Comparison of ENCODE assay signal across 13 mouse cellular contexts in genomic region chr9:32678120-32678757, GRCm38 (mm10).
"Had no signal": no experiment of that assay in that cellular context is flagged by ENCODE, and none has a peak within 500 bp of the region (broad histone marks: within the 10 kb centered on the region; RNA-seq: fewer than 3 reads in every experiment).

No protein-coding gene starts in this region.

- H3K4me2 ChIP-seq: liver, embryonic 11.5 days; liver, embryonic 15.5 days; neural tube, embryonic 15.5 days had no signal

- H3K36me3 ChIP-seq: liver, embryonic 15.5 days; midbrain, embryonic 10.5 days; neural tube, embryonic 15.5 days had no signal

- H3K9me3 ChIP-seq: liver, embryonic 15.5 days; midbrain, embryonic 10.5 days; neural tube, embryonic 15.5 days had no signal

- H3K27ac ChIP-seq: left cerebral cortex, adult 2 months; liver, embryonic 15.5 days; midbrain, embryonic 10.5 days; neural tube, embryonic 15.5 days had no signal

- H3K4me3 ChIP-seq: left cerebral cortex, adult 2 months; liver, embryonic 15.5 days; midbrain, embryonic 10.5 days; myocyte; neural tube, embryonic 15.5 days had no signal

- DNase-seq: kidney, adult 2 months; kidney, postnatal 25 days; lung, adult 2 months; midbrain, embryonic 14.5 days; right cerebral cortex, adult 18-20 months; right cerebral cortex, postnatal 25 days; thymus, postnatal 36 days had no signal

- H3K9ac ChIP-seq: liver, embryonic 15.5 days; neural tube, embryonic 15.5 days had no signal
